Mouse (Mus musculus) left cerebral cortex, postnatal 4 days (tissue): Measurements from ENCODE around the gene Pard3b. TPM values are rescaled to one million over a fixed set of nuclear protein-coding genes. Genes with fewer than 3 reads are reported as not detected.

Experiments used
- DNase-seq: peaks from one replicate; pipeline ENCODE4 v3.0.0-alpha.2; 2022
- intact Hi-C: fragments of 180-260 bp; cut with DNase I; formaldehyde crosslinking; loops from one replicate; pipeline ENCODE4 v1.15.1; 2025
- total RNA-seq, 2 experiments: library from RNA; stranded (reverse); gene quantifications; 2 replicates each; pipeline ENCODE4 v1.2.3; 2021

The Pard3b gene
- total RNA-seq, 2 experiments from 2014 or later: 6.3 to 7.1 TPM

- peak; percentile 27 for DNase-seq
- intact Hi-C loops: no loop called here
Measured at GRCm38 (mm10) chr1:61904036-61904435, 265.4 kb downstream of the Pard3b start.

- peak; percentile 85 for DNase-seq
- intact Hi-C loops: no loop called here
Measured at GRCm38 (mm10) chr1:61912931-61913330, 274.3 kb downstream of the Pard3b start.

GRCm38 (mm10) chr1:61924958-61925357 is 286.3 kb downstream of the Pard3b start:
- peak; percentile 9 for DNase-seq

GRCm38 (mm10) chr1:61925541-61925940 is 286.9 kb downstream of the Pard3b start:
- intact Hi-C loops: no loop called here

More at GRCm38 (mm10) chr1:61924958-61925357, 286.3 kb downstream of the Pard3b start:
- intact Hi-C loops: no loop called here

GRCm38 (mm10) chr1:61928131-61928761 is 289.6 kb downstream of the Pard3b start:
- DNase-seq: peak; percentile 16
- intact Hi-C loops: no loop called here

More at GRCm38 (mm10) chr1:61925541-61925940, 286.9 kb downstream of the Pard3b start:
- no peak for DNase-seq

- DNase-seq: no peak
- intact Hi-C loops: no loop called here
Measured at GRCm38 (mm10) chr1:61933574-61933973, 294.9 kb downstream of the Pard3b start.

GRCm38 (mm10) chr1:61934760-61935159 is 296.1 kb downstream of the Pard3b start:
- intact Hi-C loops: no loop called here
- DNase-seq: no peak

GRCm38 (mm10) chr1:61939882-61940281 is 301.3 kb downstream of the Pard3b start:
- DNase-seq: no peak
- intact Hi-C loops: no loop called here

GRCm38 (mm10) chr1:61961533-61961932 is 322.9 kb downstream of the Pard3b start:
- peak; percentile 8 for DNase-seq
- intact Hi-C loops: no loop called here

- DNase-seq: no peak
- intact Hi-C loops: no loop called here
Measured at GRCm38 (mm10) chr1:61962571-61962970, 323.9 kb downstream of the Pard3b start.

GRCm38 (mm10) chr1:61967124-61967523 is 328.5 kb downstream of the Pard3b start:
- DNase-seq: no peak
- intact Hi-C loops: no loop called here

- no peak for DNase-seq
- intact Hi-C loops: no loop called here
Measured at GRCm38 (mm10) chr1:61967807-61968206, 329.2 kb downstream of the Pard3b start.

GRCm38 (mm10) chr1:61997711-61998110 is 359.1 kb downstream of the Pard3b start:
- intact Hi-C loops: no loop called here
- no peak for DNase-seq

- intact Hi-C loops: no loop called here
- DNase-seq: no peak
Measured at GRCm38 (mm10) chr1:62008811-62009210, 370.2 kb downstream of the Pard3b start.

- no peak for DNase-seq
- intact Hi-C loops: no loop called here
Measured at GRCm38 (mm10) chr1:62011712-62012111, 373.1 kb downstream of the Pard3b start.

GRCm38 (mm10) chr1:62016536-62017300 is 378.1 kb downstream of the Pard3b start:
- intact Hi-C loops: no loop called here

GRCm38 (mm10) chr1:62018276-62018675 is 379.7 kb downstream of the Pard3b start:
- no peak for DNase-seq

More at GRCm38 (mm10) chr1:62016536-62017300, 378.1 kb downstream of the Pard3b start:
- DNase-seq: no peak

GRCm38 (mm10) chr1:62019743-62020142 is 381.1 kb downstream of the Pard3b start:
- intact Hi-C loops: no loop called here
- DNase-seq: no peak

More at GRCm38 (mm10) chr1:62018276-62018675, 379.7 kb downstream of the Pard3b start:
- intact Hi-C loops: no loop called here

- DNase-seq: no peak
Measured at GRCm38 (mm10) chr1:62041718-62042117, 403.1 kb downstream of the Pard3b start.

GRCm38 (mm10) chr1:62048592-62048991 is 410.0 kb downstream of the Pard3b start:
- intact Hi-C loops: no loop called here

More at GRCm38 (mm10) chr1:62041718-62042117, 403.1 kb downstream of the Pard3b start:
- intact Hi-C loops: no loop called here

GRCm38 (mm10) chr1:62051186-62051825 is 412.7 kb downstream of the Pard3b start:
- DNase-seq: no peak

More at GRCm38 (mm10) chr1:62048592-62048991, 410.0 kb downstream of the Pard3b start:
- no peak for DNase-seq

More at GRCm38 (mm10) chr1:62051186-62051825, 412.7 kb downstream of the Pard3b start:
- intact Hi-C loops: no loop called here
